Mouse (Mus musculus) heart, embryonic 12.5 days (tissue): ENCODE measurements around the gene Itgb2. TPM values are rescaled to one million over a fixed set of nuclear protein-coding genes. Genes with fewer than 3 reads are reported as not detected.

Experiments used
- ATAC-seq: fragments of 200-750 bp; cut with Nextera tagmentation; 2 replicates; pipeline ENCODE4 v1.8.0; 2017; ENCODE audit warnings: moderate TSS enrichment, moderate library complexity; ENCODE audit not compliant: insufficient number of reproducible peaks, low FRiP score
- H3K27ac ChIP-seq: fragments of 300-500 bp; sonication (generic); 2 replicates; pipeline ENCODE4 v1.5.1; 2016; ENCODE audit warnings: mild to moderate bottlenecking, moderate library complexity; ENCODE audit not compliant: poor library complexity, severe bottlenecking
- H3K27me3 ChIP-seq: fragments of 300-500 bp; sonication (generic); replicated peaks from 2 replicates; pipeline ENCODE4 v1.6.1; 2016; ENCODE audit warnings: mild to moderate bottlenecking, moderate library complexity
- H3K36me3 ChIP-seq: fragments of 300-500 bp; sonication (generic); 2 replicates; pipeline ENCODE4 v1.6.1; 2016; ENCODE audit warnings: mild to moderate bottlenecking, moderate library complexity
- H3K4me1 ChIP-seq: fragments of 300-500 bp; sonication (generic); replicated peaks from 2 replicates; pipeline ENCODE4 v1.6.1; 2016; ENCODE audit warnings: mild to moderate bottlenecking
- H3K4me2 ChIP-seq: fragments of 300-500 bp; sonication (generic); 2 replicates; pipeline ENCODE4 v1.6.1; 2016; ENCODE audit warnings: mild to moderate bottlenecking, moderate library complexity
- H3K4me3 ChIP-seq: fragments of 300-500 bp; sonication (generic); 2 replicates; pipeline ENCODE4 v1.5.1; 2016; ENCODE audit warnings: mild to moderate bottlenecking
- H3K9ac ChIP-seq: fragments of 300-500 bp; sonication (generic); 2 replicates; pipeline ENCODE4 v1.6.1; 2016; ENCODE audit warnings: mild to moderate bottlenecking, moderate library complexity
- H3K9me3 ChIP-seq: fragments of 300-500 bp; sonication (generic); replicated peaks from 2 replicates; pipeline ENCODE4 v1.6.1; 2016; ENCODE audit warnings: mild to moderate bottlenecking, moderate library complexity
- WGBS: fragments of 180-500 bp; shearing (Covaris S2); methylation state at CpG from one replicate; pipeline ENCODE4 v1.1.7; 2016; 5-methylcytosine and 5-hydroxymethylcytosine counted together
- polyA plus RNA-seq: library from polyadenylated mRNA; unstranded; fragments of >200 nt; fragmentation: Nextera tagmentation; extraction: Ambion mirVana; gene quantifications from 2 replicates; pipeline ENCODE4 v1.2.1, GENCODE M21; 2016

Gene Itgb2
- polyA plus RNA-seq, 1 experiment from 2014 or later, result 2.5 TPM

GRCm38 (mm10) chr10:77610221-77610961, 80.3 kb downstream of the Itgb2 start:
- WGBS, result 91% methylated on average over 8 of the region's 8 CpGs
- H3K36me3 ChIP-seq, result peaks cover 64% of the 10 kb centered on the region
- H3K4me3 ChIP-seq, result no peak overlapping the region
- H3K9me3 ChIP-seq, result no peaks in the 10 kb centered on the region
- no peak overlapping the region for H3K27ac ChIP-seq
- H3K9ac ChIP-seq, result no peak overlapping the region
- ATAC-seq, result no peak
- H3K4me2 ChIP-seq, result no peak overlapping the region
- H3K27me3 ChIP-seq, result no peaks in the 10 kb centered on the region
- H3K4me1 ChIP-seq, result peaks cover 30% of the 10 kb centered on the region

GRCm38 (mm10) chr10:77613409-77613808, 83.4 kb downstream of the Itgb2 start:
- WGBS, result 70% methylated on average over 3 of the region's 3 CpGs
- ATAC-seq, result peak; percentile 80
- Histone ChIP-seq H3K36me3 (peaks cover 90% of the 10 kb centered on the region), H3K4me2 (no peak overlapping the region), H3K4me1 (0 out of 2 replicates have a peak, but pooled peaks cover 9% of the 10 kb centered on the region), H3K9me3 (no peaks in the 10 kb centered on the region), H3K27ac (peak overlapping the region; percentile 74), H3K27me3 (no peaks in the 10 kb centered on the region), H3K9ac (no peak overlapping the region), H3K4me3 (no peak overlapping the region)

Other genes with a start within 250 kb of the Itgb2 start
- 13.3 and 14.2 TPM in 2 replicates for gene Adarb1, start 112.0 kb upstream of the Itgb2 start, polyA plus RNA-seq
- 31.0 and 32.1 TPM in 2 replicates for gene Fam207a, start 14.5 kb upstream of the Itgb2 start, polyA plus RNA-seq
- gene Pttg1ip, start 51.5 kb downstream of the Itgb2 start, polyA plus RNA-seq, result 103 and 104 TPM in 2 replicates
- gene Sumo3, start 75.8 kb downstream of the Itgb2 start, polyA plus RNA-seq, result 177 and 184 TPM in 2 replicates
- gene Gm49325, start 75.9 kb downstream of the Itgb2 start, polyA plus RNA-seq, result 14.5 TPM in 1 of 2 replicates, not detected in the other
- 69.5 and 72.8 TPM in 2 replicates for gene Ube2g2, start 92.0 kb downstream of the Itgb2 start, polyA plus RNA-seq
- not detected in 2 replicates for gene Tspear, start 156.3 kb downstream of the Itgb2 start, polyA plus RNA-seq
- not detected in 2 replicates for gene Gm19402, start 160.5 kb downstream of the Itgb2 start, polyA plus RNA-seq
- gene Gm9508, start 167.0 kb downstream of the Itgb2 start, polyA plus RNA-seq, result not detected in 2 replicates
- gene Gm10272, start 176.4 kb downstream of the Itgb2 start, polyA plus RNA-seq, result not detected in 2 replicates
- gene Gm10024, start 181.2 kb downstream of the Itgb2 start, polyA plus RNA-seq, result not detected in 2 replicates
- not detected in 2 replicates for gene Gm10142, start 185.6 kb downstream of the Itgb2 start, polyA plus RNA-seq
- not detected in 2 replicates for gene Krtap12-1, start 190.3 kb downstream of the Itgb2 start, polyA plus RNA-seq
- gene Gm10100, start 196.2 kb downstream of the Itgb2 start, polyA plus RNA-seq, result not detected in 2 replicates
- not detected in 2 replicates for gene Gm18596, start 212.4 kb downstream of the Itgb2 start, polyA plus RNA-seq
- gene Gm9736, start 221.1 kb downstream of the Itgb2 start, polyA plus RNA-seq, result not detected in 2 replicates
- gene Gm3233, start 229.4 kb downstream of the Itgb2 start, polyA plus RNA-seq, result not detected in 2 replicates
- gene Gm3238, start 241.1 kb downstream of the Itgb2 start, polyA plus RNA-seq, result not detected in 2 replicates
- gene Gm7138, start 246.7 kb downstream of the Itgb2 start, polyA plus RNA-seq, result not detected in 2 replicates